Mouse (Mus musculus) left cerebral cortex, adult 2 months (tissue): Measurements from ENCODE around the gene Smad3. TPM values are rescaled to one million over a fixed set of nuclear protein-coding genes. Genes with fewer than 3 reads are reported as not detected.

ENCODE experiments used
- DNase-seq, 2 experiments: peaks; one replicate each; pipeline ENCODE4 v3.0.0; 2021 to 2022; ENCODE audit warnings: low spot score in 2 of 2, mixed read lengths in 1 of 2; ENCODE audit errors: extremely low spot score in 1 of 2
- H3K27ac ChIP-seq: fragments of 200-600 bp; 2 replicates; pipeline ENCODE4 v1.8.1; 2022
- H3K4me3 ChIP-seq: fragments of 200-600 bp; 2 replicates; pipeline ENCODE4 v1.8.1; 2022
- CTCF ChIP-seq: fragments of 200-600 bp; IDR thresholded peaks from 2 replicates; pipeline ENCODE4 v1.8.1; 2022; ENCODE audit warnings: antibody characterized with exemption, mild to moderate bottlenecking, moderate library complexity
- intact Hi-C: fragments of 180-260 bp; cut with DNase I; formaldehyde crosslinking; loops from one replicate; pipeline ENCODE4 v1.15.1; 2025
- total RNA-seq, 2 experiments: library from RNA; stranded (reverse); gene quantifications; 2 replicates each; pipeline ENCODE4 v1.2.3; 2021

Gene Smad3
- total RNA-seq, 2 experiments from 2014 or later: 60.0 to 69.0 TPM

- TF ChIP-seq CTCF: peak; percentile 23
- intact Hi-C loops: no loop called here
- Histone ChIP-seq H3K4me3 (no peak overlapping the region), H3K27ac (no peak overlapping the region)
- no peak for DNase-seq
Observed at GRCm38 (mm10) chr9:63606594-63606993, 151.2 kb downstream of the Smad3 start.

DNA sequence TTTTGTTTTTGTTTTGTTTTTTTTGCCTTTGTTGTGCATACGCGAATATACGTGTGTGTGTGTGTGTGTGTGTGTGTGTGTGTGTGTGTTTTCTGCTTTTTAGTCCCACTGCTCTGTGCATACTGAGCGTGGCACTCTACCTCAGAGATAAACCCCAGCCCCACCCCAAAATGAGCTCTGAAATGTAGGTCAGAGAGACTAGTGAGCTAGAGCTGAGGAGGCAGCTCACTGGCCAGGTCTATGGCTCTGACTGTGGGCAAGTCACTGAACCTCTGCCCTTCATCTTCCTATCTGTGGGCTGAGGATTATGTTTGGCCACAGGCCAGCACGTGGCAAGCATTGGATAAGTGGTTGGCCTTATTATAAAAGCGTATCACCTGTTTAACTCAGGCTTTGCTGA is 153.9 kb downstream of the Smad3 start:
- intact Hi-C loops: loop anchor here (5.0 kb wide), 1 partner anchor 207 kb away; the partner anchor contains the start of gene 2300009A05Rik
- no peak for TF ChIP-seq CTCF
- DNase-seq: no peak
- Histone ChIP-seq H3K27ac (no peak overlapping the region), H3K4me3 (peak overlapping the region; percentile 96)

DNA sequence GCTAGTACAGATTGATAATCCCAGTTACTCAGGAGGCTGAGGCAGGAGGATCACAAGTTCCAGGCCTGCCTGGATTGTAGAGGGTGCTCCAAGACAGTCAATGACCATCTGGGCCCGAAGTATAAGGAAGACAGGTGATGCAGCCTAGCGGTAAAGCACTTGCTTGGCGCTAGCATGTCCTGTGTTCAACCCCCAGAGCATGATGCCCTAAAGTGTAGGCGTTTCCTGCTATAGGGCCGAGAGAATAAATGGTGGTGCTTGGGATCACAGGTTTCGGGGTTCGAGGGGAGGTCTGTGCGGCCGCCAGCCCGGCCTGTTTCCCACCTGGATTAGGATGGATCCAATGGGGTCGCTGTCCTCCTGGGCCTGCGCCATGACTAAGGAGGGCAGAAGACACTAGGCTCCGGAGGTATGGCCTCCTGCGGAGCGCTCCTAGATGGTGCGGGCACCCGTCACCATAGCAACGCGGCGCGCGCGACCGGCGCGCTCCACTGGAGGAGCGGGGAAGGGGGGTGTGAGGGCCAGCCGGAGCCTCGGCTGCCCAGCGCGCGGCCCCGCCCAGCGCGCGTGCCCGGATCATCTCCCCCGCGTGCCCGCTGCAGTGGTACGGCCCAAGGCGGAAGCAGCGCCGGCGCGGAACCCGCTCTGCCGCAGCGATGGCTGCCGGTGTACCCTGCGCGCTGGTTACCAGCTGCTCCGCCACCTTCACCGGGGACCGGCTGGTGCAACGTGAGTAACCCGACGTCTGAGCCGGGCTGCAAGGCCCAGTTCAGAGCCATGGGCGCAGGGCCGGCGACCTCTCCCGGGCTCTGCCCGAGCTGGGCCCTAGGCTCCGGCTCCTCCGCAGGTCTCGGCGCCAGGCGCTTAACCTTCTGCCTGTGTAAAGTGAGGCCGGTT is 155.5 kb downstream of the Smad3 start, which contains the start of the genes Iqch and Aagab:
TSS of gene Iqch (minus strand) at position 451 of the 897 bp plus-strand sequence.
TSS of gene Aagab (plus strand) at position 618 of the 897 bp plus-strand sequence.
- no peak; the same call in 1 of the 2 replicates for TF ChIP-seq CTCF
- intact Hi-C loops: loop anchor here (5.0 kb wide), 1 partner anchor 205 kb away; the partner anchor contains the start of gene 2300009A05Rik

More for the DNA sequence above, 155.5 kb downstream of the Smad3 start, which contains the start of the genes Iqch and Aagab:
- peak within 1 kb of the TSS; percentile 88 for H3K27ac ChIP-seq
- peak; percentile 98 to 99 for DNase-seq
- H3K4me3 ChIP-seq: peak within 1 kb of the TSS; percentile 96

Other genes with a start within 250 kb of the Smad3 start
- gene Iqch, start 155.5 kb downstream of the Smad3 start, total RNA-seq: not detected
- gene Aagab, start 155.3 kb downstream of the Smad3 start, total RNA-seq: 10 to 100 TPM; 52.8 to 54.2 TPM